11 mouse cellular contexts compared by ENCODE assay signal in the genomic region with DNA sequence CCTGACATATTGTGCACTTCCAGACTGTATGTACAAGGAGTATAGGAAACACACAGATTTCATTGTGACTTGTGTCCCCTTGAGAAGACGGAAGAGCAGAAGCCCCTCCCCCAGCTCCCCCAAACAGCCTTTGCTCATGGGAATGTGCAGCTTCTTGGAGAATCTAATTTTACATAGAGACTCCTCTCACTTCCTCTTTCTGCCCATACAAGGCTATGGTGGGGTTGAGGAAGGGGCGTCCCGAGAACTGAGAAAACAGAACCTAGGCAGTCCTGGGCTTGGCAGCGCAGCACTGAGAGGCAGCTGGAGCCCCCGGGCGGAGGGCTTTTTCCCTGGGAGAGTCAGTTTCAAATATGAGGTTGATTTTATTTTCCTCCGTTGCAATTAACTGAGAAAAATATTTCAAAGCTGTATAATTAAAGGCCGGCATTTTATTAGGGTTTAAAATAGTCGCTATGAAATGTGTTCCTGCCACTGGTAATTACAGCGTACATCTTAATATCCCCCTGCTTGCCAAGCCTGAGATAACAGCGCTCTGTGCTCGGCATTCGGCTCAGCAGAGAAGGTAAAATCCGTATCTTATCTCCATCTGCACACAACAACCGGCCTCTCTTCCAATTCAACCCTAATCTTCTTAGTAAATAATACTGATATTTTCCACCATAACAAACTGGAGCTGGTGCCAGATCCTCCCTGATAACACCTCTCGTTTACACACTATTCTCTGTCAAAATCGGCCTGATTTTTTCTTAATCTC. TPM values are rescaled to one million over a fixed set of nuclear protein-coding genes. Genes with fewer than 3 reads are reported as not detected.
DNase-seq lines count a peak whose midpoint lies in the region; ATAC-seq lines count a peak whose summit lies in the region.
"Had no signal": no experiment of that assay in that cellular context is flagged by ENCODE, and none has a peak within 500 bp of the region (broad histone marks: within the 10 kb centered on the region; RNA-seq: fewer than 3 reads in every experiment).

No protein-coding gene starts in this region.

- no peak overlapping the region for H3K9ac ChIP-seq in hindbrain, embryonic 14.5 days
- no peak overlapping the region for H3K9ac ChIP-seq in hindbrain, embryonic 13.5 days
- H3K9ac ChIP-seq in hindbrain, embryonic 16.5 days (ENCODE audit: low read depth, low read length) = no peak overlapping the region

- no peaks in the 10 kb centered on the region for H3K27me3 ChIP-seq in hindbrain, embryonic 14.5 days (ENCODE audit: control insufficient read depth, insufficient read depth, low read length)
- no peaks in the 10 kb centered on the region for H3K27me3 ChIP-seq in hindbrain, embryonic 13.5 days
- H3K27me3 ChIP-seq in hindbrain, embryonic 16.5 days (replicated peaks; ENCODE audit: control insufficient read depth, insufficient read depth, low read length) = no peaks in the 10 kb centered on the region

- H3K9me3 ChIP-seq in hindbrain, embryonic 14.5 days (ENCODE audit: control insufficient read depth, low read length) = 0 out of 2 replicates have a peak, but pooled peaks cover under 1% of the 10 kb centered on the region
- 0 out of 2 replicates have a peak, but pooled peaks cover 5% of the 10 kb centered on the region for H3K9me3 ChIP-seq in hindbrain, embryonic 13.5 days
- no peaks in the 10 kb centered on the region for H3K9me3 ChIP-seq in hindbrain, embryonic 16.5 days (ENCODE audit: control insufficient read depth, low read length)

- no peak for DNase-seq in hindbrain, embryonic 14.5 days (ENCODE audit: low spot score)
- peak; percentile 7 to 41 for DNase-seq in urinary bladder, postnatal 4 days (ENCODE audit: low spot score in 2 of 2)
- no peak for DNase-seq in urinary bladder, adult 18-20 months (ENCODE audit: low spot score in 2 of 2)
- peak; percentile 10 for DNase-seq in telencephalon, adult 2 months (ENCODE audit: low read depth, low spot score)
- DNase-seq in kidney, postnatal 10 days = no peak
- no peak for DNase-seq in spleen, adult 12 weeks (ENCODE audit: low spot score)
- DNase-seq: lung, postnatal 4 days had no signal

- no peak overlapping the region for H3K27ac ChIP-seq in hindbrain, embryonic 14.5 days
- no peak overlapping the region for H3K27ac ChIP-seq in hindbrain, embryonic 13.5 days
- no peak overlapping the region for H3K27ac ChIP-seq in hindbrain, embryonic 16.5 days (ENCODE audit: low read depth, low read length)

- WGBS in hindbrain, embryonic 14.5 days = 62% methylated on average over 17 of the region's 17 CpGs
- 75% methylated on average over 17 of the region's 17 CpGs for WGBS in hindbrain, embryonic 13.5 days
- 59% methylated on average over 17 of the region's 17 CpGs for WGBS in hindbrain, embryonic 16.5 days

- 0 out of 2 replicates have a peak overlapping the region, but pooled peaks have one; percentile 6 for H3K4me2 ChIP-seq in hindbrain, embryonic 14.5 days (replicated peaks)
- no peak overlapping the region for H3K4me2 ChIP-seq in hindbrain, embryonic 13.5 days
- peak overlapping the region; percentile 4; the same call in 1 of the 2 replicates for H3K4me2 ChIP-seq in hindbrain, embryonic 16.5 days (ENCODE audit: low read length)

- ATAC-seq in hindbrain, embryonic 14.5 days (ENCODE audit: low FRiP score) = no peak
- no peak for ATAC-seq in hindbrain, embryonic 13.5 days (ENCODE audit: low FRiP score)
- no peak for ATAC-seq in hindbrain, embryonic 16.5 days

- H3K4me1 ChIP-seq in hindbrain, embryonic 14.5 days (replicated peaks; ENCODE audit: control insufficient read depth, insufficient read depth, low read length) = no peaks in the 10 kb centered on the region
- H3K4me1 ChIP-seq in hindbrain, embryonic 13.5 days (replicated peaks) = 0 out of 2 replicates have a peak, but pooled peaks cover 4% of the 10 kb centered on the region
- H3K4me1 ChIP-seq in hindbrain, embryonic 16.5 days (ENCODE audit: control insufficient read depth, insufficient read depth, low read depth, low read length) = no peaks in the 10 kb centered on the region

- no peak overlapping the region for H3K4me3 ChIP-seq in hindbrain, embryonic 14.5 days (replicated peaks; ENCODE audit: low read length)
- H3K4me3 ChIP-seq in hindbrain, embryonic 13.5 days = no peak overlapping the region
- no peak overlapping the region for H3K4me3 ChIP-seq in hindbrain, embryonic 16.5 days (ENCODE audit: low read length)

- H3K36me3 ChIP-seq in hindbrain, embryonic 14.5 days (replicated peaks; ENCODE audit: control insufficient read depth, insufficient read depth) = no peaks in the 10 kb centered on the region
- H3K36me3 ChIP-seq in hindbrain, embryonic 13.5 days = no peaks in the 10 kb centered on the region
- H3K36me3 ChIP-seq in hindbrain, embryonic 16.5 days (ENCODE audit: control insufficient read depth, insufficient read depth, low read length) = no peaks in the 10 kb centered on the region

RNA-seq across cellular contexts. Expression of a gene that starts 50.7 kb away (rescaled TPM):
- 0.52 TPM in 1 of 2 replicates, not detected in the other for polyA plus RNA-seq in hindbrain, embryonic 14.5 days (2014; fragmentation: Nextera tagmentation; extraction: Ambion mirVana)
- polyA plus RNA-seq in hindbrain, embryonic 13.5 days (2015; fragmentation: Nextera tagmentation; extraction: Ambion mirVana) = 0.85 and 0.97 TPM in 2 replicates
- polyA plus RNA-seq in hindbrain, embryonic 16.5 days (2015; fragmentation: Nextera tagmentation; extraction: Ambion mirVana) = 0.06 and 2.1 TPM in 2 replicates
- polyA plus RNA-seq: neural tube, embryonic 14.5 days; small intestine, adult 2 months had no signal

Comparison
In these comparisons a context has a peak if more than half of its experiments do, and no peak if none do; other contexts are left out.
1. DNase-seq: peak in urinary bladder, postnatal 4 days (2 of 2) and telencephalon, adult 2 months (single experiment); none in hindbrain, embryonic 14.5 days (single experiment), urinary bladder, adult 18-20 months (0 of 2), kidney, postnatal 10 days (single experiment) and spleen, adult 12 weeks (single experiment).